Mouse (Mus musculus): ENCODE measurements at regions not wholly inside any gene's neighbourhood (a gene's known extent, or its start where the extent isn't known, plus 50 kb on each side); places are given as distances from the start of the nearest gene placed in this dataset.

DNA sequence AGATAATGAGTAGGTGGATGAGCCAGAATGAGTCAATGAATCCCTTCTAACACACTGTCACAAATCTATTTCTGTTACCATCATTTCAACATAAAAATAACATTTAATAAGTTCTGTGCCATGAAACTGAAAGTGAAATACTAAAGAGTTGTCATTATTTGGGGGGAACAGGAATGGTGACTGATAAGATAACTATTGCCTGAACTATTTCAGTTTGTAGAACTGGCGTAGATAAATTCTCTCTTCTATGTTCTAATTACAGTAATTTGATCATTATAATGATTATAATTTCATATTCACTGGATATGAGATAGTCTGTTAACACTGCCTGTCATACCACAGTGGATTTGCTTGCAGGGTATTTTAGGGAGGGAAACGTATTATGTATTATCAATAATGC, 232.3 kb upstream of the Mpdz start:
- Histone ChIP-seq H3K36me3 (ENCODE audit: control insufficient read depth, insufficient read depth, low read length) (no peaks in the 10 kb centered on the region), H3K4me1 (ENCODE audit: control insufficient read depth, insufficient read depth, low read length) (no peaks in the 10 kb centered on the region), H3K27me3 (ENCODE audit: control insufficient read depth, insufficient read depth, low read length) (no peaks in the 10 kb centered on the region), H3K27ac (ENCODE audit: low read depth, low read length) (no peak overlapping the region), H3K9me3 (ENCODE audit: control insufficient read depth, low read length) (no peaks in the 10 kb centered on the region), H3K4me2 (ENCODE audit: low read depth) (no peak overlapping the region), H3K4me3 (ENCODE audit: low read depth, low read length) (no peak overlapping the region), H3K9ac (ENCODE audit: low read length) (no peak overlapping the region)
- DNase-seq (ENCODE audit: low spot score): no peak
- 91% methylated on average over 2 of the region's 2 CpGs for WGBS
- ATAC-seq (ENCODE audit: insufficient read depth, low FRiP score, low TSS enrichment): no peak

DNA sequence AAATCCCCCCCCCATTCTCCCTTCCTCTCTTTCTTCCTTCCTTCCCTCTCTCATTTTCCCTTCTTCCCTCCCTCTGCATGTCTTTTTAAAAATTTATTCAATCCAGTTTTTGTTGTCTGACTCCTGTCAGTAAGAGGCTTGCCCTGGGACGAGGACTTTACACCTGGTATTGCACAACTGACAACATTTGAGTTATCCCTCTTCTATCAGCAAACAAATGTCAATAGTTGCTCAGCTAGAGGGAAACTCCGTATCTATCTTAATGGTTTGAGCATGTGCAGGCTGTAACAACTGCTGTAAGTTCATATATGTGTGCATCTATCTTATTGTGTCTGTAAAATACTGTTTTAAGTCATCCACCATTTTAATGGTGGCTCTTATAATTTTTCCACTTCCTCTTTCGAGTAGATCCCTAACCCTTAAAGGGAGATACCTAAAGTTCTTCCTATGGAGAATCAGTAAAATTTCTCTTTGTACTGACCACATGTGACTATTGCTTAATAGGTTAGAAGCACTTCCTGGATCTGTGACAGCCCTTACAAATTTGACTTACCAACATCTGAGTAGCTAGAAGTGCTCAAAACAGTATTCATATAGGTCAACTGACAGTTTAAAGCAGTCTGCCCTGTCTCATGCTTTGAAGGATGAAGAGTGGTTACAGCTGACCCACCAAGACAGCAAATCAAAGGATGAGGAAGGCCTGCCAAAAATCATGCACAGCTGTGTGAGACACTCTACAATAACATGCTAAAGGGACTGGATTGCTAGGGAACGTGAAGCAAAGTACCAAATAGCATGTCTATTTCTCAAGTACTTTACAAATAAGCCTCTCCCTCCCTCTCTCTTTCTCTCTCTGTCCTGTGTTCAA, 231.0 kb upstream of the Mpdz start:
- no peaks in the 10 kb centered on the region for H3K27me3 ChIP-seq (ENCODE audit: control insufficient read depth, insufficient read depth, low read length)
- H3K9me3 ChIP-seq (ENCODE audit: control insufficient read depth, low read length): no peaks in the 10 kb centered on the region
- no peaks in the 10 kb centered on the region for H3K36me3 ChIP-seq (ENCODE audit: control insufficient read depth, insufficient read depth, low read length)
- peaks cover 5% of the 10 kb centered on the region; the same call in 1 of the 2 replicates for H3K4me1 ChIP-seq (ENCODE audit: control insufficient read depth, insufficient read depth, low read length)
- DNase-seq (ENCODE audit: low spot score) (no peak), ATAC-seq (ENCODE audit: insufficient read depth, low FRiP score, low TSS enrichment) (no peak)
- no peak overlapping the region for H3K27ac ChIP-seq (ENCODE audit: low read depth, low read length)
- H3K4me2 ChIP-seq (ENCODE audit: low read depth): no peak overlapping the region
- 85% methylated on average over 4 of the region's 4 CpGs for WGBS
- no peak overlapping the region for H3K9ac ChIP-seq (ENCODE audit: low read length)
- H3K4me3 ChIP-seq (ENCODE audit: low read depth, low read length): no peak overlapping the region

DNA sequence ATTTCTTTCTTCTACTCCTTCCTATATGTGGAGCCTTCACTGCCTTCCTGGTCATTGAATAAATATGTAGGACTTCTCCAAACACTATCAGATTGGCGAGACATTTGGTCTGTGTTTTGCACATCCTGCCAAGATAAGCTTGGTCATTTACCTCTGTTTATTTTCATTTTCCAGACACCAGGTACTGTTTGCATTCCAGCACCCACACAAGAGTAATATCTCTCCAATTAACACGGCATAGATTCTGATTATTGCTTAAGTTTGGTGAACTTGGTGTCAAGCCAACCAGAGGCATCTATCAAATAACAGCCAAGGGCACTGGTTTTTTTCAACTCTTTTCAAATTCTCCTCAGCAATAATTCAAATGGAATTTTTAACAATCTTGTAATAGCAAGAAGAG, 229.4 kb upstream of the Mpdz start:
- H3K27ac ChIP-seq (ENCODE audit: low read depth, low read length): no peak overlapping the region
- H3K9ac ChIP-seq (ENCODE audit: low read length): no peak overlapping the region
- no peak overlapping the region for H3K4me3 ChIP-seq (ENCODE audit: low read depth, low read length)
- no peaks in the 10 kb centered on the region for H3K36me3 ChIP-seq (ENCODE audit: control insufficient read depth, insufficient read depth, low read length)
- DNase-seq (ENCODE audit: low spot score): no peak
- no peak for ATAC-seq (ENCODE audit: insufficient read depth, low FRiP score, low TSS enrichment)
- WGBS: 89% methylated on average over 2 of the region's 2 CpGs
- peaks cover 5% of the 10 kb centered on the region; the same call in 1 of the 2 replicates for H3K4me1 ChIP-seq (ENCODE audit: control insufficient read depth, insufficient read depth, low read length)
- no peaks in the 10 kb centered on the region for H3K27me3 ChIP-seq (ENCODE audit: control insufficient read depth, insufficient read depth, low read length)
- H3K9me3 ChIP-seq (ENCODE audit: control insufficient read depth, low read length): no peaks in the 10 kb centered on the region
- no peak overlapping the region for H3K4me2 ChIP-seq (ENCODE audit: low read depth)

DNA sequence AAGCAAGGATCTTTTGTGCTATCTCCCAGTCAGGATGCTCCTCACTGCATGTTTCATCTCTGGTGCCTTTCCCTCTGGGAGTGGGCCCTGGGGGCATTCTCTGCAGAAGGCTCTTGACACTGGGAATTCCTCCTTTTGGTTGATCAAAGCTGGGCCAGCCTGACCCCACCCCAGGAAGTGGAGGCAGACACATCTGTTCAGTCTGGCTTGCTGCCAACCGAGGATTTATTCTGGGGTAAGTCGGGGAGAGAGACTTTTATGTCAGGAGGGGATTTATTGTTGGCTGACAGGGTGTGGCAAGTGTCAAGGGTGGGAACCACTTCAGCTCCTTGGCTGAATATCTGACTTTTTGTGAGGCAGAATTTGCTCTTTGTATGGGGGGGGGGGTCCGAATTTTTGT, 226.6 kb upstream of the Mpdz start:
- no peak overlapping the region for H3K4me2 ChIP-seq (ENCODE audit: low read depth)
- H3K4me3 ChIP-seq (ENCODE audit: low read depth, low read length): no peak overlapping the region
- H3K9me3 ChIP-seq (ENCODE audit: control insufficient read depth, low read length): no peaks in the 10 kb centered on the region
- H3K4me1 ChIP-seq (ENCODE audit: control insufficient read depth, insufficient read depth, low read length): peaks cover 5% of the 10 kb centered on the region; the same call in 1 of the 2 replicates
- H3K27me3 ChIP-seq (ENCODE audit: control insufficient read depth, insufficient read depth, low read length): no peaks in the 10 kb centered on the region
- H3K9ac ChIP-seq (ENCODE audit: low read length): no peak overlapping the region; the same call in 1 of the 2 replicates
- no peak overlapping the region for H3K27ac ChIP-seq (ENCODE audit: low read depth, low read length)
- ATAC-seq (ENCODE audit: insufficient read depth, low FRiP score, low TSS enrichment) (peak; percentile 68; the same call in 1 of the 2 replicates), DNase-seq (ENCODE audit: low spot score) (peak; percentile 59)
- 10% methylated on average over 3 of the region's 3 CpGs for WGBS
- H3K36me3 ChIP-seq (ENCODE audit: control insufficient read depth, insufficient read depth, low read length): no peaks in the 10 kb centered on the region

GRCm38 (mm10) chr4:81661096-81661495, 218.5 kb upstream of the Mpdz start:
- DNase-seq (ENCODE audit: low spot score) (no peak), ATAC-seq (ENCODE audit: insufficient read depth, low FRiP score, low TSS enrichment) (no peak)

GRCm38 (mm10) chr4:81628496-81628828, 185.8 kb upstream of the Mpdz start:
- Histone ChIP-seq H3K27ac (ENCODE audit: low read depth, low read length) (no peak overlapping the region), H3K27me3 (ENCODE audit: control insufficient read depth, insufficient read depth, low read length) (no peaks in the 10 kb centered on the region), H3K4me3 (ENCODE audit: low read depth, low read length) (no peak overlapping the region), H3K4me1 (ENCODE audit: control insufficient read depth, insufficient read depth, low read length) (no peaks in the 10 kb centered on the region), H3K36me3 (ENCODE audit: control insufficient read depth, insufficient read depth, low read length) (no peaks in the 10 kb centered on the region), H3K9ac (ENCODE audit: low read length) (no peak overlapping the region), H3K9me3 (ENCODE audit: control insufficient read depth, low read length) (no peaks in the 10 kb centered on the region), H3K4me2 (ENCODE audit: low read depth) (no peak overlapping the region)
- DNase-seq (ENCODE audit: low spot score) (peak; percentile 15), ATAC-seq (ENCODE audit: insufficient read depth, low FRiP score, low TSS enrichment) (no peak)
- 27% methylated on average over 3 of the region's 3 CpGs for WGBS

More at GRCm38 (mm10) chr4:81661096-81661495, 218.5 kb upstream of the Mpdz start:
- H3K27me3 ChIP-seq (ENCODE audit: control insufficient read depth, insufficient read depth, low read length): no peaks in the 10 kb centered on the region
- no peak overlapping the region for H3K9ac ChIP-seq (ENCODE audit: low read length)
- no peaks in the 10 kb centered on the region for H3K36me3 ChIP-seq (ENCODE audit: control insufficient read depth, insufficient read depth, low read length)
- no peak overlapping the region for H3K27ac ChIP-seq (ENCODE audit: low read depth, low read length)
- H3K4me1 ChIP-seq (ENCODE audit: control insufficient read depth, insufficient read depth, low read length): no peaks in the 10 kb centered on the region
- H3K4me2 ChIP-seq (ENCODE audit: low read depth): no peak overlapping the region
- H3K9me3 ChIP-seq (ENCODE audit: control insufficient read depth, low read length): no peaks in the 10 kb centered on the region; the same call in 1 of the 2 replicates
- no peak overlapping the region for H3K4me3 ChIP-seq (ENCODE audit: low read depth, low read length)

DNA sequence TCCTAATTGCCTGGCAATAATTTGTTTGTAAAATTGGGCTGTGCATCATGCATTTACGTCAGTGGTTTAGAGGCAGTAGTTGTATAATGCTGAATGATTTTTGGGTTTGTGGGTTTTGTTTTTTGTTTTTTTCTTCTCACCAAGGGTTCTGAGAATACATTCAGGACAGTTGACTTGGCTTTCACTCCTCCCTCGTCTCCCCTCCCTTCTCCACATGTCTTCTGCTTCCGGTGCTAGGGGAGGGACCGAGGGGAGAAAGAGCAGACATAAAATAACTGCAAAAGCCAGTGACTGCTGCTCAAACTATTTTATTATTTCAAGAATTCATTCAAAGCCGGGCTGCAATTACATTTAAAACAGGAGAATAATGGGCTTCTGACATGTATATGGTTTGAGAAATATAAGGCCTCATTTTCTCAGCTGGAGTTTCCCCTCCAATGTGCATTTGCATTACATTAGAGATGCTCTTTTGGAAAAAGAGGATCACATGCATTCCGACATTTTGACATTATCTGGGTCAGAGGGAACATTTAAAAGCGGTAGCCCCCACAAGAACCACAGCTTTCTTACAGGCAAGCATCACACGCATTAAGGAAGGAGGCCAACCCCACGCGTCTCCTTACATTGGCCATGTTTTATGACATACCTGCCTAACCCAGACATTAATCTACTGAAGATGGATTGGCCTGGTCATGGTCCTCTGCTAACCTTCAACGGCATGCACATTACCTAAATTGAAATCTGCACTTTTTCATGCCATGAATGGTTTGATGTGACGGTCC, 185.3 kb upstream of the Mpdz start:
- no peaks in the 10 kb centered on the region for H3K4me1 ChIP-seq (ENCODE audit: control insufficient read depth, insufficient read depth, low read length)
- no peaks in the 10 kb centered on the region for H3K36me3 ChIP-seq (ENCODE audit: control insufficient read depth, insufficient read depth, low read length)
- DNase-seq (ENCODE audit: low spot score) (no peak), ATAC-seq (ENCODE audit: insufficient read depth, low FRiP score, low TSS enrichment) (peak; percentile 75)
- H3K9ac ChIP-seq (ENCODE audit: low read length): no peak overlapping the region
- H3K27me3 ChIP-seq (ENCODE audit: control insufficient read depth, insufficient read depth, low read length): no peaks in the 10 kb centered on the region
- 25% methylated on average over 12 of the region's 12 CpGs for WGBS
- no peak overlapping the region for H3K4me2 ChIP-seq (ENCODE audit: low read depth)
- H3K27ac ChIP-seq (ENCODE audit: low read depth, low read length): no peak overlapping the region
- H3K4me3 ChIP-seq (ENCODE audit: low read depth, low read length): no peak overlapping the region
- H3K9me3 ChIP-seq (ENCODE audit: control insufficient read depth, low read length): no peaks in the 10 kb centered on the region

GRCm38 (mm10) chr4:81625348-81625934, 182.8 kb upstream of the Mpdz start:
- Histone ChIP-seq H3K4me2 (ENCODE audit: low read depth) (no peak overlapping the region), H3K27me3 (ENCODE audit: control insufficient read depth, insufficient read depth, low read length) (no peaks in the 10 kb centered on the region), H3K27ac (ENCODE audit: low read depth, low read length) (no peak overlapping the region), H3K9ac (ENCODE audit: low read length) (no peak overlapping the region), H3K4me3 (ENCODE audit: low read depth, low read length) (no peak overlapping the region), H3K4me1 (ENCODE audit: control insufficient read depth, insufficient read depth, low read length) (no peaks in the 10 kb centered on the region), H3K36me3 (ENCODE audit: control insufficient read depth, insufficient read depth, low read length) (no peaks in the 10 kb centered on the region), H3K9me3 (ENCODE audit: control insufficient read depth, low read length) (no peaks in the 10 kb centered on the region)
- DNase-seq (ENCODE audit: low spot score): no peak
- WGBS: 44% methylated on average over 10 of the region's 10 CpGs
- no peak for ATAC-seq (ENCODE audit: insufficient read depth, low FRiP score, low TSS enrichment)

Measured in neural tube, embryonic 11.5 days (tissue).